Mouse (Mus musculus): ENCODE measurements at regions not wholly inside any gene's neighbourhood (a gene's known extent, or its start where the extent isn't known, plus 50 kb on each side); places are given as distances from the start of the nearest gene placed in this dataset.

GRCm38 (mm10) chr8:116173961-116174360 lies 330.8 kb upstream of the Dynlrb2 start:
- TF ChIP-seq CHD2 (IDR thresholded peaks at IDR 0.05; ENCODE audit: low read depth, low read length), result no peak
- TF ChIP-seq ZNF384 (IDR thresholded peaks at IDR 0.05; ENCODE audit: low read depth, low read length), result no peak
- no peak for TF ChIP-seq ZC3H11A (IDR thresholded peaks at IDR 0.05; ENCODE audit: borderline replicate concordance, low read depth, low read length)
- no peak for TF ChIP-seq HCFC1 (IDR thresholded peaks at IDR 0.05; ENCODE audit: borderline replicate concordance, insufficient read depth, low read length)

All from ES-E14 (cell line).